Comparison of ENCODE assay signal across 8 mouse cellular contexts in genomic region chr8:91147715-91148114, GRCm38 (mm10). TPM values are rescaled to one million over a fixed set of nuclear protein-coding genes. Genes with fewer than 3 reads are reported as not detected.
DNase-seq lines count a peak whose midpoint lies in the region; ATAC-seq lines count a peak whose summit lies in the region.

No protein-coding gene starts in this region.

- DNase-seq in gastrocnemius, postnatal 10 days, result peak; percentile 25
- no peak for DNase-seq in gastrocnemius, postnatal 14 days
- peak; percentile 61 to 64 for DNase-seq in B cell, adult 2 months
- DNase-seq in adrenal gland, postnatal 36 days, result peak; percentile 14 to 58
- DNase-seq in kidney, adult 8-10 months, result peak; percentile 58 to 60
- peak; percentile 71 for DNase-seq in splenic B cell, adult 2 months (ENCODE audit: low read depth, low spot score)

- H3K36me3 ChIP-seq in lung, embryonic 15.5 days, result no peaks in the 10 kb centered on the region
- no peaks in the 10 kb centered on the region for H3K36me3 ChIP-seq in splenic B cell, adult 2 months (ENCODE audit: control insufficient read depth, insufficient read depth, low read length, poor library complexity, severe bottlenecking)

- no peaks in the 10 kb centered on the region for H3K4me1 ChIP-seq in lung, embryonic 15.5 days

- H3K4me3 ChIP-seq in lung, embryonic 15.5 days, result no peak overlapping the region

- 4% methylated on average over 6 of the region's 6 CpGs for WGBS in lung, embryonic 15.5 days

- peak; percentile 49; the same call in 1 of the 2 replicates for ATAC-seq in erythroblast, adult 5-6 weeks (replicated peaks; ENCODE audit: low FRiP score, poor library complexity, severe bottlenecking)
- no peak for ATAC-seq in lung, embryonic 15.5 days (ENCODE audit: borderline replicate concordance, extremely low read depth, low FRiP score, low TSS enrichment)

- H3K4me2 ChIP-seq in lung, embryonic 15.5 days, result peak overlapping the region; percentile 36; the same call in 1 of the 2 replicates

- intact Hi-C loops in gastrocnemius, postnatal 14 days (cut with DNase I; ENCODE audit: low total_unique reads), result no loop called here

- no peaks in the 10 kb centered on the region for H3K27me3 ChIP-seq in lung, embryonic 15.5 days
- H3K27me3 ChIP-seq in splenic B cell, adult 2 months (ENCODE audit: control insufficient read depth, insufficient read depth, low read length, poor library complexity, severe bottlenecking), result no peaks in the 10 kb centered on the region

- H3K9me3 ChIP-seq in lung, embryonic 15.5 days, result no peaks in the 10 kb centered on the region

- H3K9ac ChIP-seq in lung, embryonic 15.5 days, result no peak overlapping the region

- H3K27ac ChIP-seq in lung, embryonic 15.5 days, result no peak overlapping the region

RNA-seq across cellular contexts. Expression of gene Aktip, which starts 52.1 kb away (rescaled TPM):
- total RNA-seq in gastrocnemius, postnatal 10 days (2021), result 10 to 100 TPM; 34.6 to 38.2 TPM
- 10 to 100 TPM; 31.7 to 34.2 TPM for total RNA-seq in gastrocnemius, postnatal 14 days (2021)
- total RNA-seq in adrenal gland, postnatal 36 days (2021), result 10 to 100 TPM; 40.3 to 45.5 TPM
- 2.3 and 8.3 TPM in 2 replicates for total RNA-seq in erythroblast, adult 5-6 weeks (2015; ENCODE audit: low replicate concordance)
- 2.0 and 3.1 TPM in 2 replicates for total RNA-seq in erythroblast, adult 5-6 weeks (2017; ENCODE audit: low replicate concordance)
- 63.2 and 64.7 TPM in 2 replicates for polyA plus RNA-seq in lung, embryonic 15.5 days (2015; fragmentation: Nextera tagmentation; extraction: Ambion mirVana)
